Mouse (Mus musculus): ENCODE data around the gene 9430097D07Rik. TPM values are rescaled to one million over a fixed set of nuclear protein-coding genes. Genes with fewer than 3 reads are reported as not detected.

The 9430097D07Rik gene
- polyA plus RNA-seq, 1 experiment from 2014 or later: 0.06 TPM

DNA sequence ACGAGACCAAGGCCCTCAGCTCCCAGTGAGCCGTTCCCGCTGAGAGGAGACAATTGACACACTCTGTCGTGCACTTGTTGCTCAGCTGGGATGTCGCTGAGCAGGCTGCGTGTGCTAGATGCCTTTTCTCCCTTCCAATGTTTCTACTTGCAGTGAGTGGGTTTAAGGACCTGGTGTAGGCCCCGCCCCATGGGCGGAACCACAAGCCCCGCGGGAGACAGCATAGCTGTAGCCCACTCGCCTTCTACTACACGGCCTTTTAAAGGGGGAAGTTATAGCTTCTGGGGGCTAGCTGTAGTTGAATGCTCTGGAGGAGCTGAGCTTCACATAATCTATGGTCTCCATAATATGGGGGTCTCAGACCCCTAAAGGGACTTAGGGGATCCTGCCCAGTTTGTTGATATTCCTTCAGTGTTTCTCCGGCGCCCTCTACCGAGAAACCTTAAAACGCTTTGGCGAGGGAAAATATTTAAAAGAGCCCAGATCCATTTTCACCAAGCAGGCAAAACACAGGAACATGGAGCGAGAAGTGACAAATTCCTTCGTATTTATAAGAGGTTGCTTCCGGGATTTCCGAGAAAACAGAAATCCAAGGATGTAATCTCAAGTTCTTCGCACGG is 35.2 kb upstream of the 9430097D07Rik start:
- H3K9ac ChIP-seq (ENCODE audit: low read depth, low read length): peak overlapping the region; percentile 51
- H3K27me3 ChIP-seq (ENCODE audit: control insufficient read depth, insufficient read depth, low read depth, low read length): no peaks in the 10 kb centered on the region
- H3K4me1 ChIP-seq (ENCODE audit: control insufficient read depth, low read depth, low read length): peaks cover 50% of the 10 kb centered on the region
- peak overlapping the region; percentile 38; the same call in 1 of the 2 replicates for H3K27ac ChIP-seq (ENCODE audit: low read length)
- H3K36me3 ChIP-seq (ENCODE audit: control insufficient read depth, insufficient read depth): no peaks in the 10 kb centered on the region; the same call in 1 of the 2 replicates
- peak overlapping the region; percentile 56 for H3K4me3 ChIP-seq (ENCODE audit: low read depth, low read length)
- H3K4me2 ChIP-seq (ENCODE audit: low read depth, low read length): peak overlapping the region; percentile 97
- no peaks in the 10 kb centered on the region for H3K9me3 ChIP-seq (replicated peaks; ENCODE audit: control insufficient read depth, low read length)
- WGBS (ENCODE audit: insufficient replicate concordance): 15% methylated on average over 23 of the region's 23 CpGs
- no peak for ATAC-seq (ENCODE audit: low read depth)

DNA sequence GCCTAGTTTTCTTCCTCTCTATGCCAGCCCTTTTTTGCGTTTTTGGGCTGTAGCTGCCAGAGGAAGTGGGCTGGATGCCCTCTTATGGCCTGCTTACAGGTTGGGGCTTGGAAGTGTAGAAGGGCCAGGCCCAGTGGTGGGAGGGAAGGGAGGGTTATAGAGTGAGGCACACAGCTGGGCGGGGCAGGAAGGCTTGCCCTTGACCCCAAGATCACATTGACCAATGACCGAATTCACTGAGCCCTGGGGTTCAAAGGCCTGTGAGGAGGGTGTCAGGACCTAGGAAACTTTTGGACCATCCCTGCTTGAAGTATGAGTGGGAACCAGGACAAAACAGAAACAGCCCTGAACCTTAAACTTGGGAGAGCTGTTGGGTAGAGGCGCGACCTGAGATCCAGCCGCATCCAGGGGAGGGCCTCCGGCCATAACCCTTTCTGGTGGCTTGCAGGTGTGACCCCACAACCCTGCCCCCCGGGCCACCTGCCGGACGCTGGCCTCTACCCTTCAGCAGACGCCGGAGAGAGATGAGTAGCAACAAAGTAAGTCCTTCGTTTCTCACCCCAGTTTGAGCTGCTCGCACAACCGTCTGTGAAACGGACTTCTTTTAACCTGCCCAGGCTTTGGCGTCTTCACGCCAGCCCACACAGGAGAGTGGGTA is 33.4 kb upstream of the 9430097D07Rik start:
- peak overlapping the region; percentile 85 for H3K27ac ChIP-seq (ENCODE audit: low read length)
- H3K36me3 ChIP-seq (ENCODE audit: control insufficient read depth, insufficient read depth): no peaks in the 10 kb centered on the region
- ATAC-seq (ENCODE audit: low read depth): peak; percentile 64
- 42% methylated on average over 18 of the region's 18 CpGs for WGBS (ENCODE audit: insufficient replicate concordance)
- H3K9ac ChIP-seq (ENCODE audit: low read depth, low read length): peak overlapping the region; percentile 76
- no peaks in the 10 kb centered on the region for H3K9me3 ChIP-seq (replicated peaks; ENCODE audit: control insufficient read depth, low read length)
- H3K4me2 ChIP-seq (ENCODE audit: low read depth, low read length): peak overlapping the region; percentile 97
- H3K27me3 ChIP-seq (ENCODE audit: control insufficient read depth, insufficient read depth, low read depth, low read length): no peaks in the 10 kb centered on the region
- H3K4me3 ChIP-seq (ENCODE audit: low read depth, low read length): peak overlapping the region; percentile 78
- H3K4me1 ChIP-seq (ENCODE audit: control insufficient read depth, low read depth, low read length): peaks cover 50% of the 10 kb centered on the region

DNA sequence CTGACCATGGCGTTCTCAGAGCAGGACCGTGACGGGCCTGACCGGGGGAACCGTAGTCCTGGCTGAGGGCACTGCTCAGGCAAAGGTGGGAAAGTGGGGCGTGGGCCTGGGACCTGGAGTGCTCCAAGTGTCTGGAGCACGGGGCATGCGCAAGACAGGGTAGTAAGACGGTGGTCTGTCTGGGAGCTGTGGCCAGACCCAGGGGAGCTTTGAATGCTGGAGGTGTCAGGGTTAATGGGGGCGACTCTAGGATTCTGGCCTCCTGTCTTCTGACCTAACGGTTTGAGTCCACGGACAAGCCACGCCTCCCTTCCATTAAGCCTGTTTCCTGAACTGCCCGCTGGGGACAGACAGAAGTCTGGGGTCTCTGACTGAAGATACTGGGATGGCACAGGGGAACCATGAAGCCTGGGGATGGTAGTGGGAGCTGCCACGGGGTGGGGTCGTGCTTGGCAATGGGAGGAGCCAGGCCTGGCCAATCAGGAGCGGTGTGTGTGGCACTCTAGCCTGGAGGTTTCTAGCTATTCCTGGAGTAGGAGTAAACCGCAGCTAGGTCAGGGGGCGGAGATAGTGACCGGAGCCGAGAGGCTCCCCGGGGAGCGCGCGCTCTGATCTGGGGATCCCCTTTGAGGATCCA is 32.8 kb upstream of the 9430097D07Rik start:
- Histone ChIP-seq H3K4me2 (ENCODE audit: low read depth, low read length) (peak overlapping the region; percentile 97), H3K27ac (ENCODE audit: low read length) (peak overlapping the region; percentile 85), H3K36me3 (ENCODE audit: control insufficient read depth, insufficient read depth) (no peaks in the 10 kb centered on the region), H3K4me3 (ENCODE audit: low read depth, low read length) (peak overlapping the region; percentile 78), H3K4me1 (ENCODE audit: control insufficient read depth, low read depth, low read length) (peaks cover 50% of the 10 kb centered on the region), H3K9ac (ENCODE audit: low read depth, low read length) (peak overlapping the region; percentile 76), H3K9me3 (replicated peaks; ENCODE audit: control insufficient read depth, low read length) (no peaks in the 10 kb centered on the region), H3K27me3 (ENCODE audit: control insufficient read depth, insufficient read depth, low read depth, low read length) (no peaks in the 10 kb centered on the region)
- peak; percentile 78 for ATAC-seq (ENCODE audit: low read depth)
- under 1% methylated on average over 25 of the region's 25 CpGs for WGBS (ENCODE audit: insufficient replicate concordance)

DNA sequence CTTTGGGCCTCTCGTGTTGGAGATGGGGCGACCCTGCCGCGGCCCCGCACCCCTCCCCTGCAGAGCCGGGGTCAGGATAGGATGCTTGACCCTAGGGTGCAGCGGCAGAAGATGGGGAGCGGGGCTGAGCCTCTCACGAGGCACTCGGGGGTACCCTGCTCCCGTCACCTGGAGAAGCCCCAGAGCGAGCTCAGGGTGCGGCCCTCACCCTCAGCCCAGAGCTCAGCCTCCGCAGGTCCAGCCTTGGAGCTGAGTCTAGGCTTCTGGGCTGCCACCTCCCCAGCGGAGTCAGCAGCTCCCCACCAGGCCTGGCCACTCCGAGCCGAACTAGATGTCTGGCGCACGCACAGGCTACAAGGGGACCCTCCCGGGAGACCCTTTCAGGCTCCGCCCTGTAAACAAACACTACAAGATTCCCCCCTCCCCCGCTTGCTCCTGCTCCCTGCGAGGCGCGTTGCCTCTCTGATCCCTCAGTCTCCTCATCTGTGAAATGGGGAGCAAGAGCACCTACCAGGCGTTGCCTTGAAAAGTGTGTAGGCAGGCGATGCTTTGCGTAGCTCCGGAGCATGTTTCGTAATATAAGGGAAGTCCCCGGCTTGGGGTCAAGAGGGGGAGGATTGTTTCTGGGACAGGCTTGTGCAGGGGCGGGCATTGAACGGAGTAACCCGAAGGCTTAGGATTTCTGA is 31.9 kb upstream of the 9430097D07Rik start:
- Histone ChIP-seq H3K4me2 (ENCODE audit: low read depth, low read length) (peak overlapping the region; percentile 97), H3K9ac (ENCODE audit: low read depth, low read length) (peak overlapping the region; percentile 76), H3K4me1 (ENCODE audit: control insufficient read depth, low read depth, low read length) (peaks cover 53% of the 10 kb centered on the region), H3K27me3 (ENCODE audit: control insufficient read depth, insufficient read depth, low read depth, low read length) (no peaks in the 10 kb centered on the region), H3K9me3 (replicated peaks; ENCODE audit: control insufficient read depth, low read length) (no peaks in the 10 kb centered on the region), H3K36me3 (ENCODE audit: control insufficient read depth, insufficient read depth) (no peaks in the 10 kb centered on the region), H3K4me3 (ENCODE audit: low read depth, low read length) (peak overlapping the region; percentile 78), H3K27ac (ENCODE audit: low read length) (peak overlapping the region; percentile 73)
- 0% methylated on average over 34 of the region's 34 CpGs for WGBS (ENCODE audit: insufficient replicate concordance)
- ATAC-seq (ENCODE audit: low read depth): peak; percentile 9; the same call in 1 of the 2 replicates

DNA sequence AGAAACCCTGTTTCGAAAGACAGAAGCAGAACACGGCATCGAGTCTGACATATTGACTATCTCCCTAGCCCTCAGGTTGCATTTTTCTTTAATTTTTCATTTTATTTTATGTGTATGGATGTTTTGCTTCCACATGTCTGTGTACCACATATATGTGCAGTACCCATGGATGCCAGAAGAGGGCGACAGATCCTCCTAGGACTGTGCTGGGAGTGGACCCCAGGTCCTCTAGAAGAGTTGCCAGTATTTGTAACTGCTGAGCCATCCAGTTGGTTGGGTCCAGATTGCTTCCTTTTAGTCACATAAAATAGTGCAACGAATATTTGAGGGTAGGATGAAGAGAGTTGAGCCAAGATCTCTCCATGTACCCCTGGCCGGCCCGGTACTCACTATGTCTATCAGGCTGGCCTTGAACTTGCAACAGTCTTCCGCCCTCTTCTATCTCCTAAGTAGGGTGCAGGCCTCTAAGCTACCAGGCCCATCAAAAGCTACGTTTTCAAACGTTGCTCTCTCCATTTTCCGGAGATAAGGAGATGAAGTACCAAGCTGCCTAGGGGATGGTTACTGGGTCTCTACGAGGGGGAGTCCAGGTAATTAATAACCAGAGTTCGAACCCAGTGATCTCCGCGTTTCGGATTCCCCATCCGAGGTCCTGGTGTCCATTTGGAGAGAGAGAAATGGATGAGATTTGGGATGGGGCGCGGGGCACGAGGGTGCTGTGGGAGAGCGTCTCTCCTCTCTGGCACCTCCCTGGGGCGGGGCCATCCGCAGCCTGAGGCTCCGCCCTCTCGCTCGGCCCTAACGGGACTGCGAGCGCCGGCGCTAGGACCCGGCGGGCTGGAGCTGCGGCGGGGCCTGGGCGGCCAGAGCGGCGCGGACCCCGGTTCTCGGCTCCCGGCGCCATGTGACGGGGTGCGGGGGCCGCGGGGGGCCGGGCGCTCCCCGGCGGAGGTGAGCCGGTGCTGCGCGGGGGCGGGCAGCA is 31.0 kb upstream of the 9430097D07Rik start:
- Histone ChIP-seq H3K27me3 (ENCODE audit: control insufficient read depth, insufficient read depth, low read depth, low read length) (no peaks in the 10 kb centered on the region), H3K9me3 (replicated peaks; ENCODE audit: control insufficient read depth, low read length) (no peaks in the 10 kb centered on the region), H3K4me1 (ENCODE audit: control insufficient read depth, low read depth, low read length) (peaks cover 60% of the 10 kb centered on the region), H3K36me3 (ENCODE audit: control insufficient read depth, insufficient read depth) (no peaks in the 10 kb centered on the region), H3K9ac (ENCODE audit: low read depth, low read length) (peak overlapping the region; percentile 76), H3K27ac (ENCODE audit: low read length) (peak overlapping the region; percentile 73), H3K4me3 (ENCODE audit: low read depth, low read length) (peak overlapping the region; percentile 78), H3K4me2 (ENCODE audit: low read depth, low read length) (peak overlapping the region; percentile 97)
- peak; percentile 74 for ATAC-seq (ENCODE audit: low read depth)
- 10% methylated on average over 54 of the region's 55 CpGs for WGBS (ENCODE audit: insufficient replicate concordance)

DNA sequence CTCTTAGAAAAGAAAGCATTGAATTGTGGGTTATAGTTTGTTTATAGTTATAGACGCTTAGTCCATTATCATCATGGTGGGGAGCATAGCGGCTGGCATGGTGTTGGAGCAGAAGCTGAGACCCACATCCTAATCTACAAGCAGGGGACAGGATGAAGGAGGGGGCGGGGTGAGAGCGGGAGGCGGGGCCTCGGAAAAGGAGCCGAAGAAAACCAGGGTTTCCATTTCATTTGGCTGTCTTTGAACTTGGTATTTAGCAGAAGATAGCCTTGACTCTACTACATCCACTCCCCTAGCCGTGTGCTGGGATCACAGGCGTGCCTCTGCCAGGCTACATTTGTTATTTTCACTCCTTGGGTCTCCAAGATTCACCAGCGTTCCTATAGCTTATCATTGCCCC is 29.1 kb upstream of the 9430097D07Rik start:
- 33% methylated on average over 10 of the region's 10 CpGs for WGBS (ENCODE audit: insufficient replicate concordance)
- Histone ChIP-seq H3K4me3 (ENCODE audit: low read depth, low read length) (no peak overlapping the region), H3K9ac (ENCODE audit: low read depth, low read length) (no peak overlapping the region), H3K4me1 (ENCODE audit: control insufficient read depth, low read depth, low read length) (peaks cover 46% of the 10 kb centered on the region), H3K9me3 (replicated peaks; ENCODE audit: control insufficient read depth, low read length) (no peaks in the 10 kb centered on the region), H3K27me3 (ENCODE audit: control insufficient read depth, insufficient read depth, low read depth, low read length) (no peaks in the 10 kb centered on the region), H3K4me2 (ENCODE audit: low read depth, low read length) (peak overlapping the region; percentile 38), H3K36me3 (ENCODE audit: control insufficient read depth, insufficient read depth) (no peaks in the 10 kb centered on the region), H3K27ac (ENCODE audit: low read length) (no peak overlapping the region)
- no peak for ATAC-seq (ENCODE audit: low read depth)

DNA sequence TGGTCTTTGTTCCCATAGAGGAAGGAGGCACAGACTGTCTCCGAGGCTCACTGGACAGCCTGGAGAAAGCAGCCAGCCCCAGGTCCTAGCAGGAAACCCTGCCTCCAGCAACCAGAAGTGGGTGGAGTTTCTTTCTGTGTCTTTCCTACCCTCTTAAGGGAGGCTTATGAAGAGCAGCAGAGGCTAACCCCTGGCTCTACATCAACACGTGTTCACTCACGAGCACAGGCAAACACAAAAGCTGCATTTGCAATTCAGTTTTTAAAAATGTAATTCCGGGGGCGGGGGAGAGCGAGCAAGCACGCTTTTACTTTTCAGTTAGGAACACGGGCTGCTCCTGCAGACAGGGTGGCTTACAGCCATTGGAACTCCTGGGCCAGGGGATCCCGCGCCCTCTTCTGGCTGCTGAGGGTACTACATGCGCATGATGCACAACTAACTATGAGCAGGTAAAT is 27.1 kb upstream of the 9430097D07Rik start:
- under 1% methylated on average over 11 of the region's 11 CpGs for WGBS (ENCODE audit: insufficient replicate concordance)
- Histone ChIP-seq H3K9ac (ENCODE audit: low read depth, low read length) (0 out of 2 replicates have a peak overlapping the region, but pooled peaks have one; percentile 42), H3K27ac (ENCODE audit: low read length) (no peak overlapping the region)

More for the DNA sequence above, 27.1 kb upstream of the 9430097D07Rik start:
- 0 out of 2 replicates have a peak, but pooled peaks have one; percentile 25 for ATAC-seq (ENCODE audit: low read depth)
- H3K27me3 ChIP-seq (ENCODE audit: control insufficient read depth, insufficient read depth, low read depth, low read length): no peaks in the 10 kb centered on the region
- peaks cover 27% of the 10 kb centered on the region for H3K4me1 ChIP-seq (ENCODE audit: control insufficient read depth, low read depth, low read length)
- no peaks in the 10 kb centered on the region for H3K9me3 ChIP-seq (replicated peaks; ENCODE audit: control insufficient read depth, low read length)
- no peaks in the 10 kb centered on the region for H3K36me3 ChIP-seq (ENCODE audit: control insufficient read depth, insufficient read depth)
- peak overlapping the region; percentile 45 for H3K4me3 ChIP-seq (ENCODE audit: low read depth, low read length)
- peak overlapping the region; percentile 61 for H3K4me2 ChIP-seq (ENCODE audit: low read depth, low read length)

Data from liver, embryonic 16.5 days (tissue).